Mouse (Mus musculus) hindbrain, embryonic 11.5 days (tissue): ENCODE measurements around the gene Gm49398. TPM values are rescaled to one million over a fixed set of nuclear protein-coding genes. Genes with fewer than 3 reads are reported as not detected.

Experiments
- ATAC-seq: fragments of 200-750 bp; cut with Nextera tagmentation; 2 replicates; pipeline ENCODE4 v1.8.0; 2017; ENCODE audit warnings: mild to moderate bottlenecking, moderate TSS enrichment, moderate library complexity; ENCODE audit not compliant: low FRiP score
- DNase-seq: peaks from one replicate; pipeline ENCODE4 v3.0.0-alpha.2; 2015; ENCODE audit warnings: low spot score
- H3K27ac ChIP-seq: fragments of 300-500 bp; sonication (generic); 2 replicates; pipeline ENCODE4 v1.5.1; 2014; ENCODE audit warnings: mild to moderate bottlenecking, low read depth, low read length
- H3K27me3 ChIP-seq: fragments of 300-500 bp; sonication (generic); 2 replicates; pipeline ENCODE4 v1.6.1; 2014; ENCODE audit warnings: mild to moderate bottlenecking, low read length, moderate library complexity, mixed read lengths; ENCODE audit not compliant: control insufficient read depth, insufficient read depth
- H3K36me3 ChIP-seq: fragments of 300-500 bp; sonication (generic); 2 replicates; pipeline ENCODE4 v1.6.1; 2014; ENCODE audit warnings: mild to moderate bottlenecking, low read length, moderate library complexity, mixed read lengths; ENCODE audit not compliant: control insufficient read depth, insufficient read depth
- H3K4me1 ChIP-seq: fragments of 300-500 bp; sonication (generic); replicated peaks from 2 replicates; pipeline ENCODE4 v1.6.1; 2014; ENCODE audit warnings: low read length, mixed read lengths; ENCODE audit not compliant: control insufficient read depth, insufficient read depth
- H3K4me2 ChIP-seq: fragments of 300-500 bp; sonication (generic); replicated peaks from 2 replicates; pipeline ENCODE4 v1.6.1; 2014; ENCODE audit warnings: mild to moderate bottlenecking, low read depth, low read length
- H3K4me3 ChIP-seq: fragments of 300-500 bp; sonication (generic); 2 replicates; pipeline ENCODE4 v1.5.1; 2014; ENCODE audit warnings: low read depth, low read length
- H3K9ac ChIP-seq: fragments of 300-500 bp; sonication (generic); 2 replicates; pipeline ENCODE4 v1.6.1; 2014; ENCODE audit warnings: low read depth, low read length
- H3K9me3 ChIP-seq: fragments of 300-500 bp; sonication (generic); 2 replicates; pipeline ENCODE4 v1.6.1; 2016; ENCODE audit warnings: low read length; ENCODE audit not compliant: control insufficient read depth
- WGBS: fragments of 180-500 bp; shearing (Covaris S2); extraction: QIAGEN DNeasy Blood & Tissue Kit; methylation state at CpG from one replicate; pipeline ENCODE4 v1.1.7; 2014; 5-methylcytosine and 5-hydroxymethylcytosine counted together
- polyA plus RNA-seq: library from polyadenylated mRNA; unstranded; fragments of >200 nt; fragmentation: Nextera tagmentation; extraction: Ambion mirVana; gene quantifications from 2 replicates; pipeline ENCODE4 v1.2.1, GENCODE M21; 2014

Gm49398 gene
- not detected in 2 replicates for polyA plus RNA-seq

DNA sequence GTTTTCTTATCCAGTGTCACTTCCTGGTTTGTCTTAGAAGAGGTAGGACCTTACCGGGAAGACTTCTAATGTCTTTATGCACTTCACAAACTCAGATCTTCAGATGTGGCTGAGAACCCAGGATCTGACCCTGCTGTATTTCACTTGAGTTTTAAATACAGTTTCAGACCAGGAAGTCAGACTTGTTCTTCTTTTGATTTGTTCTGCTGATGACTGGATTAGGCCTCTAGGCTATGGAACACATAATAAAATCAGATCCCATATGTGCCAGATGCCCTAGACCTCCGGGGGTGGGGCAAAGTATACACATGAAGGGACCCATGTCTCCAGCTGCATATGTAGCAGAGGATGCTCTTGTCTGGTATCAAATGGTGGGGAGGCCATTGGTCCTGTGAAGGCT, at the start of gene Gm49398:
TSS of gene Gm49398 (minus strand) at position 101 of the 400 bp plus-strand sequence.
- Histone ChIP-seq H3K27me3 (no peaks in the 10 kb centered on the region), H3K4me1 (no peaks in the 10 kb centered on the region), H3K9me3 (0 out of 2 replicates have a peak, but pooled peaks cover 8% of the 10 kb centered on the region), H3K36me3 (no peaks in the 10 kb centered on the region), H3K9ac (no peak within 1 kb of the TSS), H3K4me2 (no peak within 1 kb of the TSS), H3K4me3 (no peak within 1 kb of the TSS), H3K27ac (no peak within 1 kb of the TSS)
- 77% methylated on average over 2 of the region's 2 CpGs for WGBS
- no peak for ATAC-seq
- no peak for DNase-seq

DNA sequence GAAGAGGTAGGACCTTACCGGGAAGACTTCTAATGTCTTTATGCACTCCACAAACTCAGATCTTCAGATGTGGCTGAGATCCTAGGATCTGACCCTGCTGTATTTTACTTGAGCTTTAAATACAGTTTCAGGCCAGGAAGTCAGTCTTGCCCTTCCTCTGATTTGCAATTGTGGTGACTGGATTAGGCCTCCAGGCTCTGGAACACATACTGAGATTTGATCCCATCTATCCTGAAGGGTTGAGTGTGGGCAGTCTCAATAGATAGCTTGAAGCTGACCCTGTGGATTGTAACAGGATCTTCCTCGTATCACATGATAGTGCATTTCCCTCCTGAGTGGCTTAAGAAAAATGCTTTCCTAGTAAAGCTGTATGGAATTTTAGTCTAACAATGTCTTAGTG, 33.4 kb downstream of the Gm49398 start, which contains the start of gene Cts8:
TSS of gene Cts8 (minus strand) at position 101 of the 400 bp plus-strand sequence.
- Histone ChIP-seq H3K27me3 (no peaks in the 10 kb centered on the region), H3K9ac (no peak within 1 kb of the TSS), H3K4me3 (no peak within 1 kb of the TSS), H3K27ac (no peak within 1 kb of the TSS), H3K4me2 (no peak within 1 kb of the TSS), H3K9me3 (peaks cover 2% of the 10 kb centered on the region; the same call in 1 of the 2 replicates), H3K36me3 (no peaks in the 10 kb centered on the region), H3K4me1 (no peaks in the 10 kb centered on the region)
- ATAC-seq (no peak), DNase-seq (no peak)
- WGBS, result 87% methylated on average over 2 of the region's 2 CpGs

DNA sequence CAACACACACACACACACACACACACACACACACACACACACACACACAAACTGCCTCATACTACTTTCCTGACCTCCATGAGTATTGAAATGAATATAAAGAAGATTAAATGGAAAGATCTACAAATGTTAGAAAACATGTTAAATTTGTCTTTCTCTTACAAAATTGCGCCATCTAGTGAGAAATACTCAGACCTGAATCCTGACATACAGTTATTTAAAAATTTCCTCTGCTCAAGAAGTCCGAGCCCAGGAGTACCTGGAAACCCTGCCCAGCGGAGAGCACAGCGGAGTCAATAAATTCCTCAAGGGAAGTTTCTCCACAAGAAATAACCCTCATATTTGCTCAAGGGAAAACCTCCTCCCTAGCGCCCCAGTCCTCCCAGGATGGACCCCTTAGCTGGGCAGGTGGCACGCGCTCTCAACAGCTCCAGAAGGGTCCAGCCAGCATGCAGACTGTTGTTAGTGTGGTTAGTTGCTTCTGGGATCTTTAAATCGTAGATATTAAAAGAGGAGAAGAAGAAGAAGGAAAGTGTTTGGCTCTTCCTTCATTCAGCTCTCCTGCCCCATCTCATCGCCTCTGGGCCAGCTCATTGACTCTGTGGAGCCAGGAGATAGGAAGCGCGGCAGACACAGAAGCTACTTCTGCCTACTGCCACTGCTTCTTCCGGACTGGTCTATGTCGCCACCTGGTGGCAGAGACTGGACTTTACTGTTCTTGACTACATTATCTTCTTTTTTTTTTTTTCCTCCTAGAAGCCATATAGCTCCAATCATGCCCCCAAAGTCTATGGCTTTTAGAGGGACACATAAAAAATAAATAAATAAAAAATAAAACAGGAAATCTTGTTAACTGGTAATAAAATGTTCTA, 47.3 kb downstream of the Gm49398 start:
- peak; percentile 54 for DNase-seq
- WGBS, result 63% methylated on average over 13 of the region's 13 CpGs
- no peak overlapping the region for H3K27ac ChIP-seq

DNA sequence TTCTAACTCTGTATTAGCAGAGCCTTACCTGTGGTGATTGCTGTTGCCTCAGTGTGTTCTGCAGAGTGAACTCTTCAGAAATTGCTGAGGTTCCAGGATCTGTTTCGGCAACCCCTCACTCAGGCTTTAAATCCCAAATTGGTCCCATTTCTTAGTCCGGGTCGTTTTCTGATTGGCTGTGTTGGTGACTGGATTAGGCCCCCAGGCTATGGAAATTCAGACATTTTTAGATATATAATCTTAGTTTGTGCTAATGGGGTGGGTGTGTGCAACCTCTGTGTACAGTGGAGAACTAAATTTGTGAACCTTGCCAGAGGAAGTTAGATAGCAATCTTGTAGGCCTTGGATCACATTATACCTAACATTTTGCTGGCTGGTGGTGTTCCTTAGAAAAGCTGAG, 85.3 kb downstream of the Gm49398 start, which contains the start of gene Cts6:
TSS of gene Cts6 (minus strand) at position 101 of the 400 bp plus-strand sequence.
- no peak within 1 kb of the TSS for H3K4me3 ChIP-seq
- ATAC-seq (no peak), DNase-seq (no peak)
- H3K36me3 ChIP-seq, result no peaks in the 10 kb centered on the region
- no peaks in the 10 kb centered on the region for H3K4me1 ChIP-seq
- no peaks in the 10 kb centered on the region for H3K27me3 ChIP-seq
- no peak within 1 kb of the TSS for H3K4me2 ChIP-seq
- no peak within 1 kb of the TSS for H3K27ac ChIP-seq
- no peaks in the 10 kb centered on the region; the same call in 1 of the 2 replicates for H3K9me3 ChIP-seq
- H3K9ac ChIP-seq, result no peak within 1 kb of the TSS
- WGBS, result 89% methylated on average over 3 of the region's 3 CpGs

More for the DNA sequence above, 47.3 kb downstream of the Gm49398 start:
- Histone ChIP-seq H3K9me3 (no peaks in the 10 kb centered on the region), H3K4me1 (no peaks in the 10 kb centered on the region), H3K27me3 (no peaks in the 10 kb centered on the region), H3K36me3 (no peaks in the 10 kb centered on the region), H3K4me2 (no peak overlapping the region), H3K4me3 (no peak overlapping the region), H3K9ac (no peak overlapping the region)
- no peak for ATAC-seq

Other genes with a start within 250 kb of the Gm49398 start
- not detected in 2 replicates for gene Ctsq, start 248.2 kb downstream of the Gm49398 start, polyA plus RNA-seq
- not detected in 2 replicates for gene Ctsr, start 124.6 kb downstream of the Gm49398 start, polyA plus RNA-seq
- gene Cts6, start 85.4 kb downstream of the Gm49398 start, polyA plus RNA-seq, result not detected in 2 replicates
- not detected in 2 replicates for gene Cts8, start 33.5 kb downstream of the Gm49398 start, polyA plus RNA-seq
- gene Cts7, start 69.4 kb upstream of the Gm49398 start, polyA plus RNA-seq, result not detected in 2 replicates